Mouse (Mus musculus) heart, postnatal 0 days (tissue): Measurements from ENCODE around the gene Gprc5a. TPM values are rescaled to one million over a fixed set of nuclear protein-coding genes. Genes with fewer than 3 reads are reported as not detected.
A peak's percentile ranks its signal among the peaks of the same experiment; 100 is the strongest.

Experiments used
- ATAC-seq: fragments of 200-750 bp; cut with Nextera tagmentation; 2 replicates; pipeline ENCODE4 v1.8.0; 2017; ENCODE audit warnings: low read depth, moderate number of reproducible peaks, moderate library complexity; ENCODE audit not compliant: insufficient read depth
- DNase-seq: peaks from one replicate; pipeline ENCODE4 v3.0.0-alpha.2; 2016; ENCODE audit warnings: low spot score
- H3K27ac ChIP-seq: fragments of 300-500 bp; sonication (generic); 2 replicates; pipeline ENCODE4 v1.5.1; 2014; ENCODE audit warnings: low read depth, mild to moderate bottlenecking
- H3K27me3 ChIP-seq: fragments of 300-500 bp; sonication (generic); 2 replicates; pipeline ENCODE4 v1.6.1; 2014; ENCODE audit warnings: low read length, mixed read lengths; ENCODE audit not compliant: control insufficient read depth, insufficient read depth
- H3K36me3 ChIP-seq: fragments of 300-500 bp; sonication (generic); replicated peaks from 2 replicates; pipeline ENCODE4 v1.6.1; 2014; ENCODE audit warnings: low read length, mixed read lengths; ENCODE audit not compliant: control insufficient read depth, insufficient read depth
- H3K4me1 ChIP-seq: fragments of 300-500 bp; sonication (generic); 2 replicates; pipeline ENCODE4 v1.6.1; 2014; ENCODE audit warnings: antibody characterized with exemption; ENCODE audit not compliant: control insufficient read depth, insufficient read depth
- H3K4me2 ChIP-seq: fragments of 300-500 bp; sonication (generic); 2 replicates; pipeline ENCODE4 v1.6.1; 2014; ENCODE audit warnings: low read depth, mild to moderate bottlenecking, low read length, moderate library complexity
- H3K4me3 ChIP-seq: fragments of 300-500 bp; sonication (generic); 2 replicates; pipeline ENCODE4 v1.5.1; 2014; ENCODE audit warnings: low read depth, low read length
- H3K9ac ChIP-seq: fragments of 300-500 bp; sonication (generic); replicated peaks from 2 replicates; pipeline ENCODE4 v1.6.1; 2014; ENCODE audit warnings: low read depth, low read length, mixed read lengths
- H3K9me3 ChIP-seq: fragments of 300-500 bp; sonication (generic); replicated peaks from 2 replicates; pipeline ENCODE4 v1.6.1; 2016; ENCODE audit warnings: low read length; ENCODE audit not compliant: control insufficient read depth
- CTCF ChIP-seq: IDR thresholded peaks from 2 replicates; pipeline ENCODE4 v1.5.1; 2016; ENCODE audit warnings: antibody characterized with exemption, control low read depth, low read depth
- EP300 ChIP-seq: IDR thresholded peaks from 2 replicates; pipeline ENCODE4 v1.6.1; 2016; ENCODE audit warnings: antibody characterized with exemption, low read depth
- WGBS: fragments of 180-500 bp; shearing (Covaris S2); extraction: QIAGEN DNeasy Blood & Tissue Kit; methylation state at CpG from one replicate; pipeline ENCODE4 v1.1.7; 2014; 5-methylcytosine and 5-hydroxymethylcytosine counted together
- polyA plus RNA-seq: library from polyadenylated mRNA; unstranded; fragments of >200 nt; fragmentation: Nextera tagmentation; extraction: Ambion mirVana; gene quantifications from 2 replicates; pipeline ENCODE4 v1.2.1, GENCODE M21; 2015
- total RNA-seq: library from RNA; depleted of rRNA; stranded (reverse); fragments of >200 nt; gene quantifications from 2 replicates; pipeline ENCODE4 v1.2.3, GENCODE M21; 2014; ENCODE audit warnings: low replicate concordance

Gene Gprc5a
- total and polyA plus RNA-seq, 2 experiments from 2014 or later = 2.3 TPM; not detected in 1

- no peak for DNase-seq
- H3K27me3 ChIP-seq = no peaks in the 10 kb centered on the region
- no peak overlapping the region for H3K9ac ChIP-seq
- H3K27ac ChIP-seq = no peak overlapping the region
- H3K4me3 ChIP-seq = no peak overlapping the region
- WGBS = 71% methylated on average over 1 of the region's 1 CpGs
- H3K9me3 ChIP-seq = no peaks in the 10 kb centered on the region
- H3K4me2 ChIP-seq = no peak overlapping the region
- no peak for ATAC-seq
- no peak for TF ChIP-seq EP300
- TF ChIP-seq CTCF = no peak
- H3K4me1 ChIP-seq = 0 out of 2 replicates have a peak, but pooled peaks cover 2% of the 10 kb centered on the region
- H3K36me3 ChIP-seq = peaks cover 48% of the 10 kb centered on the region
These were observed 40.5 kb upstream of the Gprc5a start for GRCm38 (mm10) chr6:135024781-135025420.

DNA sequence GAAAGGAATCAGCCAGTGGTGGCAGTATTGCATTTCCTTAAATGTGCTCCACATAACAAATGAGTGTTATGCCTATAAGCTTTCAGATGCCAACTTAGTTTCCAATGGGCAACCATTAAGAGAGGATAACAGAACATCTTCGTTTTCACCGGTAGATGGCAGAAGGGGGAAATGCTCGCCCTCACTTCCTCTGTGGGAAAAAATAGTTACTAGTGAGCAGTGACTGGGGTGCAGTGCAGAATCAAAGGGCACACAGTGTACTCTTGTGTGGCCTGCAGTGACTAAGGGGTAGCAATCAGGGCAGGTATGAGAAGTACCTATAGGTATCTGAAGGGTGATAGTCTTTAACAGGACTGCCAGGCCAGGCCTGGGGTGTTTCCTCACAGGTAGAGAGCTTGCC lies 39.2 kb upstream of the Gprc5a start:
- DNase-seq (peak; percentile 69), ATAC-seq (peak; percentile 74; the same call in 1 of the 2 replicates)
- 2% methylated on average over 3 of the region's 3 CpGs for WGBS
- Histone ChIP-seq H3K27ac (no peak overlapping the region), H3K9me3 (no peaks in the 10 kb centered on the region), H3K9ac (no peak overlapping the region), H3K27me3 (no peaks in the 10 kb centered on the region), H3K4me3 (no peak overlapping the region), H3K36me3 (peaks cover 34% of the 10 kb centered on the region), H3K4me2 (no peak overlapping the region), H3K4me1 (0 out of 2 replicates have a peak, but pooled peaks cover 2% of the 10 kb centered on the region)
- TF ChIP-seq EP300 = no peak
- TF ChIP-seq CTCF = peak; percentile 64

- peak; percentile 12 for DNase-seq
- Histone ChIP-seq H3K36me3 (peaks cover 29% of the 10 kb centered on the region), H3K4me2 (no peak overlapping the region), H3K9me3 (no peaks in the 10 kb centered on the region), H3K27ac (no peak overlapping the region), H3K27me3 (no peaks in the 10 kb centered on the region), H3K4me1 (0 out of 2 replicates have a peak, but pooled peaks cover 2% of the 10 kb centered on the region), H3K4me3 (no peak overlapping the region), H3K9ac (no peak overlapping the region)
- 28% methylated on average over 2 of the region's 2 CpGs for WGBS
- no peak for ATAC-seq
- TF ChIP-seq EP300 = no peak
- no peak for TF ChIP-seq CTCF
These were observed 38.7 kb upstream of the Gprc5a start for GRCm38 (mm10) chr6:135026755-135027154.

DNA sequence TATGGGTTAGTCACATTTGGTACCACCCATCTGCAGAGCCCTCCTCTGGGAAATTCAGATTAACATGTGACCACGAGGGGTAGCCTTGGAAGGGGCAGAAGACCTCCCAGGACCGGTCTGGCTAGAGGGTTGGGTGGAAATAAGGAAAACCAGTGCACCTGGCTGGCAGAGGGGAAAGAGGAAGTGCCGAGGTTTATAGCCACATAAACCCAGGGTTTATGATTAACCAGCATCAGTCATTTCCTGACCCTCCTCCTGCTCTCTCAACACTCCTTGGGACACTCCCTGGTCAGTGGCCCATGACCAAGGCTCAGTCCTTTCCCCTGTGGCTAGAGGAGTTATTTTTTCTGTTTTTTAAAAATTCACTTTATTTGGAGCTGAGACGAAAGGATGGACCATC lies 36.2 kb upstream of the Gprc5a start:
- 0 out of 2 replicates have a peak, but pooled peaks cover 2% of the 10 kb centered on the region for H3K4me1 ChIP-seq
- ATAC-seq (no peak), DNase-seq (no peak)
- no peaks in the 10 kb centered on the region for H3K27me3 ChIP-seq
- 68% methylated on average over 4 of the region's 4 CpGs for WGBS
- TF ChIP-seq EP300 (no peak), CTCF (no peak)
- no peak overlapping the region for H3K4me2 ChIP-seq
- H3K36me3 ChIP-seq = peaks cover 6% of the 10 kb centered on the region
- H3K9ac ChIP-seq = no peak overlapping the region
- no peaks in the 10 kb centered on the region for H3K9me3 ChIP-seq
- H3K27ac ChIP-seq = no peak overlapping the region
- no peak overlapping the region for H3K4me3 ChIP-seq

- DNase-seq (no peak), ATAC-seq (no peak)
- no peak overlapping the region for H3K4me3 ChIP-seq
- H3K36me3 ChIP-seq = no peaks in the 10 kb centered on the region
- H3K9me3 ChIP-seq = no peaks in the 10 kb centered on the region
- no peaks in the 10 kb centered on the region for H3K27me3 ChIP-seq
- TF ChIP-seq EP300 = no peak
- no peak for TF ChIP-seq CTCF
- no peak overlapping the region for H3K4me2 ChIP-seq
- WGBS = 65% methylated on average over 3 of the region's 3 CpGs
- H3K9ac ChIP-seq = no peak overlapping the region
- 0 out of 2 replicates have a peak, but pooled peaks cover 8% of the 10 kb centered on the region for H3K4me1 ChIP-seq
- H3K27ac ChIP-seq = no peak overlapping the region
These were observed 26.8 kb upstream of the Gprc5a start for GRCm38 (mm10) chr6:135038674-135039073.
